9 mouse cellular contexts compared by ENCODE assay signal in the genomic region with DNA sequence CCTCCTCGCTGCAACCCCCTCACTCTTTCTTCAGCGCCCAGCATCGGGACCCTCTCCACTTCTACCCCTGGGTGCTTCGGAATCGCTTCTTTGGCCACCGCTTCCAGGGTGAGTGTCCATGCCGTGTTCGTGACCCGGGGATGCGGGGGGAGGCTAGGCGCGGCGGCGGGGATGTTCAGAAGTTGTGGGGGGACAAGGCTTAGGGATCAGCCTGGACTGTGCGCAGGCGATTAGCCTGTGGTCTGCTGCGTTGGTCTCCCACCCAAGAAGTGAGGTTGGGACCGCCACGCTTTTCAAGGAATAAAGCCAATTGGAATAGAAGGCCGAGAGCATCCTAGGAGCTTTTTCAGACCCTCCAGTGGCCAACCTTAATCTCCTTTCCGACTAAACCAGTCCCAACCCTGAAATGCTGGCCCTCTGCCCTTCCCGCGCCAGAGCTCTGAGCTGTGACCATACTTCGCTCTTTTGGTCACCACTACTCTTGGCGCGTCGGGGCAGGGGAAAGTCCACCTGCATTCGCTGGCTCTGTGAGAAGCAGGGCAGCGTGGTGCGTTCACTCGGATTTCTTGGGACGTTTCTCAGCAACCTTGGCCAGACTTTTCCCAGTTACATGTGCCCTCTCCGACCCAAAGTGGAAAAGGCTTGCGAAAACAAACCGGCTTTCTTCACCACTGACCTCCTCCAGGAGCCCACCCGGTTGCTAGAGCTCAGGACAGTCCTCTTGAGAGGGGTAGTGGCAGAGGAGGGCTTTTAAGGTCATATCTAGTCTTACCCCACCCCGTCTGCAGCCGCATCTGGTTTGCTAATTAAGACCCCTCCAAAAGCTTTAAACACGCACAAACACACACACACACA. TPM values are rescaled to one million over a fixed set of nuclear protein-coding genes. Genes with fewer than 3 reads are reported as not detected.
A peak's percentile ranks its signal among the peaks of the same experiment; 100 is the strongest.
DNase-seq lines count a peak whose midpoint lies in the region; ATAC-seq and TF ChIP-seq lines count a peak whose summit lies in the region.
"Had no signal": no experiment of that assay in that cellular context is flagged by ENCODE, and none has a peak within 500 bp of the region (broad histone marks: within the 10 kb centered on the region; RNA-seq: fewer than 3 reads in every experiment).

No protein-coding gene starts in this region.

- peaks cover 83% of the 10 kb centered on the region for H3K27me3 ChIP-seq in embryonic facial prominence, embryonic 12.5 days
- H3K27me3 ChIP-seq in kidney, adult 2 months (replicated peaks; ENCODE audit: control insufficient read depth, insufficient read depth, low read length) = no peaks in the 10 kb centered on the region
- H3K27me3 ChIP-seq in midbrain, embryonic 12.5 days = peaks cover 98% of the 10 kb centered on the region

- no peaks in the 10 kb centered on the region for H3K9me3 ChIP-seq in embryonic facial prominence, embryonic 12.5 days
- H3K9me3 ChIP-seq in midbrain, embryonic 12.5 days = no peaks in the 10 kb centered on the region

- peak overlapping the region; percentile 79 for H3K4me2 ChIP-seq in embryonic facial prominence, embryonic 12.5 days (replicated peaks)
- peak overlapping the region; percentile 93 for H3K4me2 ChIP-seq in midbrain, embryonic 12.5 days (replicated peaks)

- TF ChIP-seq CTCF in kidney, adult 2 months (conservative IDR thresholded peaks at IDR 0.05; ENCODE audit: insufficient read depth, insufficient read length, low read depth, low read length) = no peak
- no peak for TF ChIP-seq CTCF in lung, adult 2 months (IDR thresholded peaks at IDR 0.05; ENCODE audit: insufficient read depth, low read length)

- TF ChIP-seq POLR2A in kidney, adult 2 months (IDR thresholded peaks at IDR 0.05; ENCODE audit: low read depth, low read length) = no peak
- no peak for TF ChIP-seq POLR2A in lung, adult 2 months (IDR thresholded peaks at IDR 0.05; ENCODE audit: borderline replicate concordance, extremely low read depth, low read depth, low read length)

- H3K36me3 ChIP-seq in embryonic facial prominence, embryonic 12.5 days = no peaks in the 10 kb centered on the region
- no peaks in the 10 kb centered on the region for H3K36me3 ChIP-seq in kidney, adult 2 months (ENCODE audit: control insufficient read depth, insufficient read depth, low read length)
- H3K36me3 ChIP-seq in midbrain, embryonic 12.5 days = no peaks in the 10 kb centered on the region

- H3K4me1 ChIP-seq in embryonic facial prominence, embryonic 12.5 days = peaks cover 24% of the 10 kb centered on the region
- H3K4me1 ChIP-seq in kidney, adult 2 months (ENCODE audit: control insufficient read depth, insufficient read depth, low read length) = 0 out of 2 replicates have a peak, but pooled peaks cover 3% of the 10 kb centered on the region
- H3K4me1 ChIP-seq in midbrain, embryonic 12.5 days = peaks cover 53% of the 10 kb centered on the region
- H3K4me1 ChIP-seq in lung, adult 2 months (ENCODE audit: control insufficient read depth, insufficient read depth, low read length) = peaks cover 3% of the 10 kb centered on the region; the same call in 1 of the 2 replicates

- peak overlapping the region; percentile 40 for H3K4me3 ChIP-seq in embryonic facial prominence, embryonic 12.5 days
- H3K4me3 ChIP-seq in kidney, adult 2 months (ENCODE audit: insufficient read depth, low read depth, low read length) = peak overlapping the region; percentile 61
- H3K4me3 ChIP-seq in midbrain, embryonic 12.5 days = peak overlapping the region; percentile 54
- no peak overlapping the region for H3K4me3 ChIP-seq in lung, adult 2 months (replicated peaks; ENCODE audit: extremely low read depth, low read depth, low read length)

- WGBS in embryonic facial prominence, embryonic 12.5 days = 2% methylated on average over 39 of the region's 39 CpGs
- 3% methylated on average over 39 of the region's 39 CpGs for WGBS in kidney, adult 2 months
- WGBS in midbrain, embryonic 12.5 days = under 1% methylated on average over 39 of the region's 39 CpGs
- 4% methylated on average over 39 of the region's 39 CpGs for WGBS in lung, adult 2 months

- H3K9ac ChIP-seq in embryonic facial prominence, embryonic 12.5 days = peak overlapping the region; percentile 38; the same call in 1 of the 2 replicates
- peak overlapping the region; percentile 61 for H3K9ac ChIP-seq in midbrain, embryonic 12.5 days (replicated peaks)

- no peak for ATAC-seq in embryonic facial prominence, embryonic 12.5 days (ENCODE audit: insufficient number of reproducible peaks, insufficient read depth, low FRiP score, low TSS enrichment)
- ATAC-seq in midbrain, embryonic 12.5 days (ENCODE audit: low FRiP score, low read depth) = no peak

- DNase-seq in cerebellum, postnatal 10 days = peak; percentile 47 to 58
- no peak for DNase-seq in cerebellum, adult 8-10 months
- DNase-seq in kidney, adult 2 months = peak; percentile 92
- no peak for DNase-seq in thymus, adult 18-20 months
- no peak for DNase-seq in lung, adult 2 months
- no peak for DNase-seq in layer of hippocampus, postnatal 14 days (ENCODE audit: low spot score in 2 of 2)
- DNase-seq: thymus, postnatal 25 days had no signal

- no peak overlapping the region for H3K27ac ChIP-seq in embryonic facial prominence, embryonic 12.5 days
- H3K27ac ChIP-seq in kidney, adult 2 months (ENCODE audit: insufficient read depth, low read depth, low read length) = peak overlapping the region; percentile 29
- peak overlapping the region; percentile 25; the same call in 1 of the 2 replicates for H3K27ac ChIP-seq in midbrain, embryonic 12.5 days (replicated peaks)

RNA-seq across cellular contexts. Expression of a gene that starts 1.2 kb away (rescaled TPM):
- polyA plus RNA-seq in embryonic facial prominence, embryonic 12.5 days (2016; fragmentation: Nextera tagmentation; extraction: Ambion mirVana) = 0.68 and 1.8 TPM in 2 replicates
- 62.8 and 79.7 TPM in 2 replicates for polyA plus RNA-seq in kidney, adult 2 months (2012; rRNA removed)
- polyA plus RNA-seq in midbrain, embryonic 12.5 days (2016; fragmentation: Nextera tagmentation; extraction: Ambion mirVana) = 3.3 and 7.9 TPM in 2 replicates
- polyA plus RNA-seq in lung, adult 2 months (2012; rRNA removed) = not detected in 2 replicates
- total RNA-seq in layer of hippocampus, postnatal 14 days (2021) = 10 to 100 TPM; 22.8 to 22.9 TPM

RNA-seq across cellular contexts. Expression of a gene that starts 50.9 kb away (rescaled TPM):
- polyA plus RNA-seq in embryonic facial prominence, embryonic 12.5 days (2016; fragmentation: Nextera tagmentation; extraction: Ambion mirVana) = 41.7 and 44.9 TPM in 2 replicates
- polyA plus RNA-seq in kidney, adult 2 months (2012; rRNA removed) = 65.7 and 79.7 TPM in 2 replicates
- polyA plus RNA-seq in midbrain, embryonic 12.5 days (2016; fragmentation: Nextera tagmentation; extraction: Ambion mirVana) = 24.6 and 33.4 TPM in 2 replicates
- 33.2 and 33.6 TPM in 2 replicates for polyA plus RNA-seq in lung, adult 2 months (2012; rRNA removed)
- 10 to 100 TPM; 42.1 to 49.3 TPM for total RNA-seq in layer of hippocampus, postnatal 14 days (2021)

Comparison
In these comparisons a context has a peak if more than half of its experiments do, and no peak if none do; other contexts are left out.
1. DNase-seq: peak in cerebellum, postnatal 10 days (2 of 2) and kidney, adult 2 months (single experiment); none in cerebellum, adult 8-10 months (single experiment), thymus, adult 18-20 months (0 of 2), lung, adult 2 months (single experiment) and layer of hippocampus, postnatal 14 days (0 of 2).